In the genomic region with DNA sequence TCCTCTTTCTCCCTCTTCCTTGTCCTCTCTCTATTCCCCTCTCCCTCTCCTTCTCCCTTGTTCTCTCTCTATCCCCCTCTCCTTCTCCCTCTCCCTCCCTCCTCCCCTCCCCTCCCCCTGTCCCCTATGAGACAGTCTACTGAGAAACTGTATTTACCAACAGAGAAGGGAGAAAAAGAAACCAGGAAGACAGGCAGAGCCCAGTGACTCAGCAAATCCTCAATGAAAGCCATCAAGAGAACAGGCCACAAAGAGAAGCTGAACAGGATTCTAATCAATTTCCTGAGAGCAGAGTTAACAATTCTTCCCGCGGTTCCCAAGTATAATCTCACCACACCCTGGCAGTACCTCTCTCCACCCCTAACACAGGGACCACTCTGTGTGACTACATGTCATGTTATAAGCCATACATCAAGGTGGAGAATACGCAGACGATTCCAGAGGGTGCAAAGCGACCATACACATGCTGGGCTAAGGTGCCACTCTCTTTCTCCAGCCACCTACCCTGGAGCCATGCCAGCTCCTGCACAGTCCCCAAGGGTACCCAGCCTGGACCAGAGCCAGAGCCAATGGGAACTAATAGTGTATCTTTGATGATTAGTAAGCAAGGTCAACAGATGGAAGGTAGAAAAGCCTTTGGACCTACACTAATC, we compare ENCODE assay signal across 13 mouse cellular contexts. TPM values are rescaled to one million over a fixed set of nuclear protein-coding genes. Genes with fewer than 3 reads are reported as not detected.
DNase-seq lines count a peak whose midpoint lies in the region; ATAC-seq lines count a peak whose summit lies in the region.
"Had no signal": no experiment of that assay in that cellular context is flagged by ENCODE, and none has a peak within 500 bp of the region (broad histone marks: within the 10 kb centered on the region; RNA-seq: fewer than 3 reads in every experiment).

No protein-coding gene starts in this region.

- peak; percentile 42 for DNase-seq in adrenal gland, postnatal 10 days
- DNase-seq in adrenal gland, adult 18-20 months (ENCODE audit: low spot score in 2 of 2) = no peak
- peak; percentile 59 for DNase-seq in 3T3-L1 (ENCODE audit: low read depth, low spot score)
- peak; percentile 36 for DNase-seq in adrenal gland, postnatal 25 days
- no peak for DNase-seq in cerebellum, adult 9-11 months
- DNase-seq in frontal cortex, adult 2 months (ENCODE audit: extremely low spot score in 1 of 2, low spot score in 1 of 2) = no peak
- no peak for DNase-seq in gastrocnemius, postnatal 4 days (ENCODE audit: low spot score in 2 of 2)
- DNase-seq: cerebellum, adult 11-12 months; kidney, postnatal 25 days had no signal

- H3K27me3 ChIP-seq in liver, embryonic 12.5 days (replicated peaks) = peaks cover 8% of the 10 kb centered on the region
- H3K27me3 ChIP-seq: limb, embryonic 12.5 days had no signal

- H3K4me1 ChIP-seq in liver, embryonic 12.5 days = peaks cover 25% of the 10 kb centered on the region
- H3K4me1 ChIP-seq: limb, embryonic 12.5 days had no signal

- WGBS in liver, embryonic 12.5 days (ENCODE audit: insufficient replicate concordance) = 33% methylated on average over 5 of the region's 5 CpGs

- H3K36me3 ChIP-seq in liver, embryonic 12.5 days = no peaks in the 10 kb centered on the region
- H3K36me3 ChIP-seq: heart, embryonic 13.5 days; limb, embryonic 12.5 days had no signal

- H3K4me3 ChIP-seq in liver, embryonic 12.5 days = no peak overlapping the region
- H3K4me3 ChIP-seq: heart, embryonic 13.5 days; limb, embryonic 12.5 days; myocyte had no signal

- H3K27ac ChIP-seq in liver, embryonic 12.5 days = peak overlapping the region; percentile 65
- H3K27ac ChIP-seq: heart, embryonic 13.5 days; limb, embryonic 12.5 days had no signal

- ATAC-seq in liver, embryonic 12.5 days = 0 out of 2 replicates have a peak, but pooled peaks have one; percentile 20

- H3K4me2 ChIP-seq in liver, embryonic 12.5 days = peak overlapping the region; percentile 48
- H3K4me2 ChIP-seq: heart, embryonic 13.5 days; limb, embryonic 12.5 days had no signal

- H3K9me3 ChIP-seq in liver, embryonic 12.5 days (replicated peaks) = no peaks in the 10 kb centered on the region
- H3K9me3 ChIP-seq: heart, embryonic 13.5 days; limb, embryonic 12.5 days had no signal

- H3K9ac ChIP-seq in liver, embryonic 12.5 days = no peak overlapping the region
- H3K9ac ChIP-seq: heart, embryonic 13.5 days; limb, embryonic 12.5 days had no signal

RNA-seq across cellular contexts. Expression of a gene that starts 4.3 kb away (rescaled TPM):
- under 1 TPM; 0.39 to 0.51 TPM for total RNA-seq in adrenal gland, postnatal 10 days (2021)
- total RNA-seq in adrenal gland, adult 18-20 months (2021) = under 1 TPM in 1 of 2 experiments, not detected in 1; 0.33 TPM
- total RNA-seq in adrenal gland, postnatal 25 days (2021) = not detected in 2 replicates
- 7.9 and 10.0 TPM in 2 replicates for polyA plus RNA-seq in liver, embryonic 12.5 days (2016; fragmentation: Nextera tagmentation; extraction: Ambion mirVana)
- not detected in 2 replicates for polyA plus RNA-seq in frontal cortex, adult 2 months (2012; rRNA removed)
- total RNA-seq in gastrocnemius, postnatal 4 days (2021) = not detected
- polyA plus RNA-seq: heart, embryonic 13.5 days; limb, embryonic 12.5 days; myocyte had no signal

RNA-seq across cellular contexts. Expression of a gene that starts 21.2 kb away (rescaled TPM):
- 1 to 10 TPM; 3.9 to 5.6 TPM for total RNA-seq in adrenal gland, postnatal 10 days (2021)
- total RNA-seq in adrenal gland, adult 18-20 months (2021) = 1 to 10 TPM; 6.1 to 8.0 TPM
- total RNA-seq in adrenal gland, postnatal 25 days (2021) = 5.9 and 7.1 TPM in 2 replicates
- 7.1 and 7.5 TPM in 2 replicates for polyA plus RNA-seq in liver, embryonic 12.5 days (2016; fragmentation: Nextera tagmentation; extraction: Ambion mirVana)
- 8.5 and 10.0 TPM in 2 replicates for polyA plus RNA-seq in frontal cortex, adult 2 months (2012; rRNA removed)
- total RNA-seq in gastrocnemius, postnatal 4 days (2021) = 1 to 10 TPM; 1.7 to 1.9 TPM
- polyA plus RNA-seq: myocyte had no signal

RNA-seq across cellular contexts. Expression of a gene that starts 21.5 kb away (rescaled TPM):
- 100 to 1,000 TPM in 1 of 2 experiments, 10 to 100 TPM in 1; 95.5 to 101 TPM for total RNA-seq in adrenal gland, postnatal 10 days (2021)
- 100 to 1,000 TPM; 211 to 280 TPM for total RNA-seq in adrenal gland, adult 18-20 months (2021)
- 131 and 136 TPM in 2 replicates for total RNA-seq in adrenal gland, postnatal 25 days (2021)
- 7.6 and 7.8 TPM in 2 replicates for polyA plus RNA-seq in liver, embryonic 12.5 days (2016; fragmentation: Nextera tagmentation; extraction: Ambion mirVana)
- 6.3 and 8.0 TPM in 2 replicates for polyA plus RNA-seq in frontal cortex, adult 2 months (2012; rRNA removed)
- 10 to 100 TPM; 46.5 to 48.8 TPM for total RNA-seq in gastrocnemius, postnatal 4 days (2021)

RNA-seq across cellular contexts. Expression of a gene that starts 33.2 kb away (rescaled TPM):
- total RNA-seq in adrenal gland, postnatal 10 days (2021) = 10 to 100 TPM; 43.1 to 44.0 TPM
- 100 to 1,000 TPM; 143 to 179 TPM for total RNA-seq in adrenal gland, adult 18-20 months (2021)
- 152 and 157 TPM in 2 replicates for total RNA-seq in adrenal gland, postnatal 25 days (2021)
- polyA plus RNA-seq in liver, embryonic 12.5 days (2016; fragmentation: Nextera tagmentation; extraction: Ambion mirVana) = 8.1 and 8.9 TPM in 2 replicates
- 35.1 and 38.0 TPM in 2 replicates for polyA plus RNA-seq in frontal cortex, adult 2 months (2012; rRNA removed)
- total RNA-seq in gastrocnemius, postnatal 4 days (2021) = 10 to 100 TPM in 1 of 2 experiments, 1 to 10 TPM in 1; 9.0 to 11.4 TPM

RNA-seq across cellular contexts. Expression of a gene that starts 53.0 kb away (rescaled TPM):
- total RNA-seq in adrenal gland, postnatal 10 days (2021) = 100 to 1,000 TPM; 131 to 144 TPM
- total RNA-seq in adrenal gland, adult 18-20 months (2021) = 100 to 1,000 TPM; 423 to 620 TPM
- total RNA-seq in adrenal gland, postnatal 25 days (2021) = 277 and 344 TPM in 2 replicates
- 228 and 237 TPM in 2 replicates for polyA plus RNA-seq in liver, embryonic 12.5 days (2016; fragmentation: Nextera tagmentation; extraction: Ambion mirVana)
- 345 and 428 TPM in 2 replicates for polyA plus RNA-seq in frontal cortex, adult 2 months (2012; rRNA removed)
- 10 to 100 TPM; 59.6 to 61.2 TPM for total RNA-seq in gastrocnemius, postnatal 4 days (2021)

Comparison
In these comparisons a context has a peak if more than half of its experiments do, and no peak if none do; other contexts are left out.
1. DNase-seq: peak in adrenal gland, postnatal 10 days (single experiment), 3T3-L1 (single experiment) and adrenal gland, postnatal 25 days (single experiment); none in adrenal gland, adult 18-20 months (0 of 2), cerebellum, adult 9-11 months (single experiment), frontal cortex, adult 2 months (0 of 2) and gastrocnemius, postnatal 4 days (0 of 2).